Mouse (Mus musculus): ENCODE results near the gene Gmeb2. TPM values are rescaled to one million over a fixed set of nuclear protein-coding genes. Genes with fewer than 3 reads are reported as not detected.

Gmeb2 gene
- polyA plus RNA-seq, 2 experiments, result 7.6 to 12.2 TPM

DNA sequence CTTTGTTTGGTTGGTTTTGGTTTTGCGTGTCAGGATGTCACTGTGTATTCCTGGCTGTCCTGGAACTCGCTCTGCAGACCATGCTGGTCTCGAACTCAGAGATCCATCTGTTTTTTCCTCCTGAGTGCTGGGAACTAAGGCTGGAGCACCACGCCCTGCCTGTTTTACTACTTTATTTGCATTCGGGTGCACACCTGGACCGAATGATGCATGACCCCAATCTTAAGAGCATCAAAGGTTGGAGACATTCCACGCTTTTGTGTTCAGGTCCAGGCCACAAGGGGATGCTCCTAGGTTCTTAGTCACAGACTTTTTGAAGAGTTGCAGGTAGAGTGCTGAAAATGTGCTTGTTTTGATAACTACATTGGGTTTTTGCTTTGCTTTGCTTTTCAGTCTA, 32.3 kb upstream of the Gmeb2 start:
- DNase-seq (ENCODE audit: low read depth in 3 of 3, low spot score in 3 of 3), result no peak
- H3K4me2 ChIP-seq (ENCODE audit: low read depth), result peak overlapping the region; percentile 62
- peaks cover 24% of the 10 kb centered on the region for H3K36me3 ChIP-seq (replicated peaks; ENCODE audit: control insufficient read depth, insufficient read depth, low read depth)
- 16% methylated on average over 7 of the region's 7 CpGs for WGBS (ENCODE audit: insufficient replicate concordance)
- peak overlapping the region; percentile 80 for H3K9ac ChIP-seq (replicated peaks)
- TF ChIP-seq EP300 (IDR thresholded peaks at IDR 0.05; ENCODE audit: low read depth) (no peak), CTCF (IDR thresholded peaks at IDR 0.05; ENCODE audit: low read depth) (0 out of 2 replicates have a peak, but pooled peaks have one; percentile 9)
- H3K27ac ChIP-seq, result peak overlapping the region; percentile 88
- no peaks in the 10 kb centered on the region for H3K9me3 ChIP-seq (ENCODE audit: control insufficient read depth, low read length)
- H3K4me3 ChIP-seq (ENCODE audit: insufficient read depth in 1 of 2, low read depth in 2 of 2, low read length in 2 of 2), result peak overlapping the region; percentile 72 to 78
- ATAC-seq (ENCODE audit: insufficient read depth), result peak; percentile 26; the same call in 1 of the 2 replicates
- peaks cover 8% of the 10 kb centered on the region for H3K27me3 ChIP-seq (ENCODE audit: control insufficient read depth, insufficient read depth, low read length)
- peaks cover 7 to 15% of the 10 kb centered on the region in 2 experiments for H3K4me1 ChIP-seq (replicated peaks; ENCODE audit: control insufficient read depth in 2 of 2, insufficient read depth in 2 of 2, low read length in 1 of 2)

GRCm38 (mm10) chr2:181319248-181320102, 31.6 kb upstream of the Gmeb2 start, which contains the start of gene Rtel1:
Rtel1 (plus strand) TSS chr2:181319739.
- peak; percentile 95 for ATAC-seq (ENCODE audit: insufficient read depth)
- H3K9me3 ChIP-seq (ENCODE audit: control insufficient read depth, low read length), result no peaks in the 10 kb centered on the region
- WGBS (ENCODE audit: insufficient replicate concordance), result 4% methylated on average over 40 of the region's 40 CpGs

DNA sequence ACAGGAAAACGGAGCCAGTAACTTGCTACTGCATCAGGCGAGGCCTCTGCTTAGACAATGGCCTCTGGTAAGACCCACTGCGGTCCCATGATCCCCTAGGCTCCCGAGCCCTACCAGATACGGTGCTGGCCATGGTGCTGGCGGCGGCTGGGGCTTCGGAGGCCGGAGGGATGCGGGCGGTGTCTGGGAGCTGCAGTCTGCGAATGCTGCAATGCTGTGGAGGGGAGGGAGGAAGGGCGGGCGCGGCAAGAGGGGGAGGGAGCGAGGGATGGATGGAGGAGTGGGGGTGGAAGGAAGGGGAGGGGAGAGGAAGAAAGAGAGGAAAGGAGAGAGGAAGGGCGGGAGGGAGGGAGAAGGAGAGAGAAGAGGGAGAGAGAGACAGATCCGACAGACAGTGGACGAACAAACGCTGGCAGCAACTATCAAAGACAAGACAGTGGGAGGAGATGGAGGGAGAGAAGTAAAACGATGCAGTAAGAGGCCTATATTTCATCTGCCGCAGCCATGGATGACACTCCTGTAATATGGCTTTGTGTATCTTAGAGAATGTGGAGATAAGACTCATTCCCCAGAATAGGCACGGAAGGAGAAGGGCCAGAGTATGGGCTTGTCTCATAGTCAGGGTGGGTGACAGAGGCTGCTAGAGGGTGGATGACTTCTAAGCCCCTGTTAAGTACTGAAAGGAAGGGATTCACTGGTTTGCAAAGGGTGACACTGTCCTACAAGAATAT, 26.4 kb upstream of the Gmeb2 start, which contains the start of gene Stmn3:
Stmn3 (minus strand) TSS at position 421 of the 731 bp plus-strand sequence.
- 5% methylated on average over 23 of the region's 23 CpGs for WGBS (ENCODE audit: insufficient replicate concordance)
- peaks cover 3 to 5% of the 10 kb centered on the region in 2 experiments; a peak in 2 of 4 replicates for H3K4me1 ChIP-seq (replicated peaks; ENCODE audit: control insufficient read depth in 2 of 2, insufficient read depth in 2 of 2, low read length in 1 of 2)
- H3K9me3 ChIP-seq (ENCODE audit: control insufficient read depth, low read length), result no peaks in the 10 kb centered on the region
- H3K9ac ChIP-seq (replicated peaks), result no peak within 1 kb of the TSS
- peaks cover 48% of the 10 kb centered on the region for H3K27me3 ChIP-seq (ENCODE audit: control insufficient read depth, insufficient read depth, low read length)
- no peak for TF ChIP-seq EP300 (IDR thresholded peaks at IDR 0.05; ENCODE audit: low read depth)
- no peak for TF ChIP-seq CTCF (IDR thresholded peaks at IDR 0.05; ENCODE audit: low read depth)
- H3K27ac ChIP-seq, result no peak within 1 kb of the TSS
- no peak within 1 kb of the TSS for H3K4me2 ChIP-seq (ENCODE audit: low read depth)
- no peak for DNase-seq (ENCODE audit: low read depth in 3 of 3, low spot score in 3 of 3)
- H3K36me3 ChIP-seq (replicated peaks; ENCODE audit: control insufficient read depth, insufficient read depth, low read depth), result no peaks in the 10 kb centered on the region
- H3K4me3 ChIP-seq (ENCODE audit: insufficient read depth in 1 of 2, low read depth in 2 of 2, low read length in 2 of 2), result no peak within 1 kb of the TSS
- no peak for ATAC-seq (ENCODE audit: insufficient read depth)

More at GRCm38 (mm10) chr2:181319248-181320102, 31.6 kb upstream of the Gmeb2 start, which contains the start of gene Rtel1:
- H3K9ac ChIP-seq (replicated peaks), result peak within 1 kb of the TSS; percentile 80
- TF ChIP-seq EP300 (IDR thresholded peaks at IDR 0.05; ENCODE audit: low read depth) (no peak), CTCF (IDR thresholded peaks at IDR 0.05; ENCODE audit: low read depth) (peak; percentile 32)
- peaks cover 23% of the 10 kb centered on the region for H3K36me3 ChIP-seq (replicated peaks; ENCODE audit: control insufficient read depth, insufficient read depth, low read depth)
- H3K27ac ChIP-seq, result peak within 1 kb of the TSS; percentile 88
- peak within 1 kb of the TSS; percentile 72 to 78 for H3K4me3 ChIP-seq (ENCODE audit: insufficient read depth in 1 of 2, low read depth in 2 of 2, low read length in 2 of 2)
- DNase-seq (ENCODE audit: low read depth in 3 of 3, low spot score in 3 of 3), result peak; percentile 75 to 79 (median 76)
- peak within 1 kb of the TSS; percentile 62 for H3K4me2 ChIP-seq (ENCODE audit: low read depth)
- H3K4me1 ChIP-seq (replicated peaks; ENCODE audit: control insufficient read depth in 2 of 2, insufficient read depth in 2 of 2, low read length in 1 of 2), result peaks cover 7 to 15% of the 10 kb centered on the region in 2 experiments
- peaks cover 14% of the 10 kb centered on the region for H3K27me3 ChIP-seq (ENCODE audit: control insufficient read depth, insufficient read depth, low read length)

DNA sequence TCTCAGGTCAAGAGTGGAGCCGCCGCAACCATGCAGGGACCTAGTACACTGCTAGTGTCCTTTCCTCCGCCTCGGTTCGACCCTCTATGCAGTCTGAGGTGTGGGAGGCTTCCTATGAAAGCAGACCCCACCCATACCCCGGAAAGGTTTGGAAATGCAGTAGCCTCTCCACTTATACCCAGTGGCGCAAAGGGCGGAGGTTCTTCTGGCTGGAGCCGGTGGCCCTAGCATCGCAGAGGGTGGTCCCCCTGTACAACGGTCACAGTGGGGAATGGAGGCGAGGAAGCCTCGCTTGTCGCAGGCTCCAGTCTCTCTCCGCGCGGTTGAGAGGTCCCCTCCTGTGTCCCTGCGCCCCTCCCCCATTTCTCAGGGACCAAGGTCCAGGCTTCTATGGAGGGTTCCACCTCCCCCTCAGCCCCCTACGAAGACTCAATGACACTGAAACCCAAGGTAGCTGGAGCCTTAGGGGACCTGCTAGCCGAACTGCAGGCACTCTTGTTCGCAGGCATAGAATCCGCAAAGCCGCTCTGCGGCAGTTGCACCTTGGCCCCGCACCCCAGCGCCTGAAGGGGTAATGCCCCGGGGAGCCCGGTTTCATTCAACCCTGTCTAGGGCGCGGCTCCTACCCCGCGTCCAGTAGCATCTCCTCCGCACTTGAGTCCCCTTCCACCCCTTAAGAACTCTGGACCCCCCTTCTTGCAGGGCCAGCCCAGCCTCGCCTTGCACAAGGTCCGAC, 25.7 kb upstream of the Gmeb2 start:
- no peak for DNase-seq (ENCODE audit: low read depth in 3 of 3, low spot score in 3 of 3)
- Histone ChIP-seq H3K27me3 (ENCODE audit: control insufficient read depth, insufficient read depth, low read length) (peaks cover 55% of the 10 kb centered on the region), H3K4me2 (ENCODE audit: low read depth) (no peak overlapping the region), H3K9me3 (ENCODE audit: control insufficient read depth, low read length) (no peaks in the 10 kb centered on the region), H3K36me3 (replicated peaks; ENCODE audit: control insufficient read depth, insufficient read depth, low read depth) (no peaks in the 10 kb centered on the region), H3K4me1 (replicated peaks; ENCODE audit: control insufficient read depth in 2 of 2, insufficient read depth in 2 of 2, low read length in 1 of 2) (no peaks in the 10 kb centered on the region), H3K9ac (replicated peaks) (no peak overlapping the region), H3K4me3 (ENCODE audit: insufficient read depth in 1 of 2, low read depth in 2 of 2, low read length in 2 of 2) (no peak overlapping the region), H3K27ac (no peak overlapping the region)
- WGBS (ENCODE audit: insufficient replicate concordance), result 7% methylated on average over 35 of the region's 35 CpGs
- TF ChIP-seq EP300 (IDR thresholded peaks at IDR 0.05; ENCODE audit: low read depth) (no peak), CTCF (IDR thresholded peaks at IDR 0.05; ENCODE audit: low read depth) (no peak)
- ATAC-seq (ENCODE audit: insufficient read depth), result 0 out of 2 replicates have a peak, but pooled peaks have one; percentile 18
